Mouse (Mus musculus) small intestine, adult 2 months (tissue): ENCODE data around the gene Agbl2.

Experiments used
- CTCF ChIP-seq: fragments of 200-500 bp; IDR thresholded peaks from 2 replicates; pipeline ENCODE4 v1.5.1; 2012; ENCODE audit warnings: low read depth, mild to moderate bottlenecking, control low read depth, inconsistent platforms, low read length, moderate library complexity, mixed read lengths; ENCODE audit not compliant: insufficient replicate concordance, insufficient read length; ENCODE audit errors: extremely low read depth
- POLR2A ChIP-seq: fragments of 200-500 bp; IDR thresholded peaks from 2 replicates; pipeline ENCODE4 v1.6.1; 2012; ENCODE audit warnings: low read depth, mild to moderate bottlenecking, control low read depth, inconsistent platforms, low read length, moderate library complexity

DNA sequence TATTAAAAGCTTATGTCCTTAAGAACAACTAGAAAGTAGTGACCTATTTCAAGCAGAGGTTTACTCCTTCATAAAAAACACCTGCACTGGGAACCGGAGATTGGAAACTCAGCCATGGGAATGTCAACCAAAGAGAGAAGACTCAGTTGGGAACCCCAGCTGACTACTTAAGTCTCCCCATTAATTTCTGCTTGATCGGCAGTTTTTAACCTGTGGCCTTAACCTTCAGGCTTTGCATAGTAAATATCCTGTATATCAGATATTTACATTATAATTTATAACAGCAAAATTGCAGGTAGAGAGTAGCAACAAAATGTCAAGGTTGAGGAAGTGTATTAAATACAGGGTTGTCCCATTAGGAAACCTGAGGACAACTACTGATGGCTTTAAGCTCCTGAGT is 29.0 kb upstream of the Agbl2 start:
- TF ChIP-seq CTCF: no peak
- TF ChIP-seq POLR2A: no peak
